Mouse (Mus musculus) embryonic fibroblast, embryonic 13.5 days (primary cell): ENCODE results near the gene 6030468B19Rik.

ENCODE experiments used
- CTCF ChIP-seq: IDR thresholded peaks from 2 replicates; pipeline ENCODE4 v1.5.1; 2011; ENCODE audit warnings: mild to moderate bottlenecking, control low read depth, low read length, moderate library complexity, borderline replicate concordance; ENCODE audit not compliant: insufficient read depth
- POLR2A ChIP-seq: IDR thresholded peaks from 2 replicates; pipeline ENCODE4 v1.6.1; 2011; ENCODE audit warnings: low read depth, mild to moderate bottlenecking, control low read depth, low read length, moderate library complexity

GRCm38 (mm10) chr11:117829671-117830215 lies 32.3 kb downstream of the 6030468B19Rik start:
- TF ChIP-seq POLR2A: no peak
- no peak for TF ChIP-seq CTCF
